Mouse (Mus musculus) layer of hippocampus, adult 18-20 months (tissue): ENCODE results near the gene Lrrc10b. TPM values are rescaled to one million over a fixed set of nuclear protein-coding genes. Genes with fewer than 3 reads are reported as not detected.
A peak's percentile ranks its signal among the peaks of the same experiment; 100 is the strongest.

Experiments
- DNase-seq, 2 experiments: peaks; one replicate each; pipeline ENCODE4 v3.0.0; 2022; ENCODE audit warnings: low spot score in 2 of 2
- long read RNA-seq: library from polyadenylated mRNA; stranded (forward); transcript quantifications from one replicate; pipeline ENCODE4 v2.0.0, GENCODE M21; 2021
- total RNA-seq, 2 experiments: library from RNA; stranded (reverse); gene quantifications; 2 replicates each; pipeline ENCODE4 v1.2.3; 2021

Gene Lrrc10b
- total RNA-seq = 10 to 100 TPM; 70.5 to 77.9 TPM
- long read RNA-seq, transcript Lrrc10b-201 (1 exons, 2,103 nt) = major isoform, 133 of 134 reads
- long read RNA-seq, partial matches to known transcripts = 0 of 134 reads
- long read RNA-seq, other reads (novel, unspliced or antisense) = 1 of 134 reads

DNA sequence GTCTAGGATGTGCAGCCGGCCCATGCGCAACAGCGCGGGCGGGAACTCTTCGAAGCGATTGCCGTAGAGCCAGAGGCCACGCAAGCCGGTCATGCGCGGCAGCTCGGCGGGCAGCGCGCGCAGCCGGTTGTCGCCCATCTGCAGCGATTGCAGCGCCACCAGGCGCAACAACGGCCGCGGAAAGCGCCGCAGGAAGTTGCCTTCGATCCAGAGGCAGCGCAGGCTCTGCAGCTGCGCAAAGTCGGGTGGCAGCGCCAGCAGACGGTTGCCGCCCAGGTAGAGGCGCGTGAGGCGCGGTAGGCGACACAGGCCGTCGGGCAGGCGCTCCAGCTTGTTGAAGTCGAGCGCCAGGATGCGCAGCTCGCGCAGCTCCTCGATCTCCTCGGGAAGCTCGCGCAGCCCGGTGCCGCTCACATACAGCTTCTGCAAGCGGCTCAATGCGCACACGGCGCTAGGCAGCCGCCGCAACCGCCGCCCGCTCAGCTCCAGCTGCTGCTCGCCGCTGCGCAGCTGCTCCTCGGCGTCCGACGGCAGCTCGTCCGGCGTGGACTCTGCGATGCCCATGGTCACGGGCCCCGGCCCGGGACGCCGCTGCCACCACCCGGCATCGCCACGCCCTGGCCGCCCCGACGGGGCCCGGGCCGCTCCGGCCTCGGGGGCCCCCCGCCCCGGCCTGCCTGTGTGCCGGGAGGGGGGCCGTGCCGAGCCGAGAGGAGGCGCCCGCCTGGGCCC is at the start of gene Lrrc10b:
TSS of gene Lrrc10b (minus strand) at position 722 of the 732 bp plus-strand sequence.
- peak; percentile 71 to 82 for DNase-seq

DNA sequence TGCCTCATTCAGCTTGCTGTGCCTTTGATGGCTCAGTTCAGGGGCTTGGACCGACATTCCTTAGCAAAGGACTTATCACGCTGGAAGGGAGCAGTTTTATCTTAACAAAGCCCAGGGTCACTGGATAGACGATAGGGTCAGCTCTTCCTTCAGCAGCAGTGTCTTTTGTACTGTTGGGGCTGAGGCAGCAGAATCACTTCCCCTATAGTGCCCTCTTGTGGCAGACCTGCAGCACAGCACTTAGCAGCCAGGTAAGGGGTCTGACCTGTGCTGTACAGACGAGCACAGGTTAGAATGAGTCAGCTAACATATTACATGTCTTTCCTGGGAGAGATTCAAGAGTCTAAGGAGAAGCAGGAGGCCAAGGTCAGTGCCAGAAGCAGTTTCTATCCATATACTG is 45.3 kb upstream of the Lrrc10b start:
- peak in 1 of 2 experiments; percentile 46 for DNase-seq

DNA sequence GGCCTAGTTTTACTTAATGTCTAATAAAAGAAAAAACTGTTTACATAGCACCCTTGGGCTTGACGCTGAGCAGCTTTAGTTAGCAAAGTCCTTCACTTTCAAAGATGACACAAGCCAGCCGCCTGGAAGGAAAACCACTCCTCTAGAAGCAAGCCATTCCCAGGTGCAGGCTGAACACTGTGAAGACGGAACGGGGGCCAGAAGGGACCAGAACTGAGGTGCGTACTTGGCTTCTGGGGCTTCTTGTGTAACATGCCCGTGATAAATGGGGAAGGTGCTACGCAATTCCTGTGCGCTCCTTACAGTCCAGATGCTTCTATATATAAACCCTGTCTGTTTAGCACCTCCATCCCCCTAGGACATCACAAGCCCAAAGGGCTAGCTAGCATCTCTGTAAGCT is 43.3 kb upstream of the Lrrc10b start:
- no peak for DNase-seq

DNA sequence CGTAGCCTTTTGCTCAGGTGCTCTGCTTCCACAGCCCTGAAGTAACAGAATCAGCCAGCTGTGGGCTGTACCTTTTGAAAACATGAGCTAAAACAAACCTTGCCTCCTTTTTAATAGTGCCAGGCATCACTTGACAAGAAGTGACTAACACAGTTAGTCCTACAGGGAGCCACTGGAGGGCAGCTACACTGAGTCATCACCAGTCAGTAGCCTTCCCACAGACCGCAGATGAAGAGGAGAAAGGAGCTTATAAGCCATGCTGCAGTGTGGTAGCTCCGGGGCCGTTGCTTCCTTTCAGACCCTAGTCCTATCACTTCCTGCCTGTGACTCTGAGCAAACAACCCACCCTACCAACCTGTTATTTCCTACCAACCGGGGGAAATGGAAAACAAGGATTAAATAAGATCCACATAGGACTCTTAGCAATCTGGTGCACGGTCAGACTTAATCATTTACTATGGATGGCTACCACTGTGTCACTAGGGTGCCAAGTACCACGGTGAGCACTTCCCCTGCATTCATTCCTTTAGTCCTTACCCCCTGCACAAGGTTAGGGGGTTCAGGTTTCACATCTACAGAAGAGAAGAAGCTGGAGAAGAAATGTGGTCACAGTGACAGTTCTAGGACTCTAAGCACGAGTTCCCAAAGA is 40.4 kb upstream of the Lrrc10b start:
- no peak for DNase-seq

DNA sequence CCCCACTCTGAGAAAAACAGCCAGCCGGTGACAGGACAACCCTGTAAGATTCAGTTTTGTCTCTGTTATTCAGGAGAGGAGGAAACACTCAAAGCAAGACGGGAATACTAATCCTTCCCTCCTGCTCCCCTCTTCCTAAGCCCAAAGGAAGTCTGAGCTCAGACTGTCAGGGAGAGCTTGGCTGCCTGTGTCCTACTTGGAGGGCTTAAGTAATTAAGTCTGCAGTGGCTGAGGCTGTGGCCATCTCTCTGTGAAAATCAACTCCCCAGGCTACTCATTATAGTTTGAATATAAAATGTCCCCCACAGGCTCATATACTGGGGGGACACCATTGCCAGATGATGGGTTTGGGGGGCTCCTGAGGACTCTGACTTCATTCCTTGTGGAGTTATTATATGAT is 39.7 kb upstream of the Lrrc10b start:
- DNase-seq = no peak

DNA sequence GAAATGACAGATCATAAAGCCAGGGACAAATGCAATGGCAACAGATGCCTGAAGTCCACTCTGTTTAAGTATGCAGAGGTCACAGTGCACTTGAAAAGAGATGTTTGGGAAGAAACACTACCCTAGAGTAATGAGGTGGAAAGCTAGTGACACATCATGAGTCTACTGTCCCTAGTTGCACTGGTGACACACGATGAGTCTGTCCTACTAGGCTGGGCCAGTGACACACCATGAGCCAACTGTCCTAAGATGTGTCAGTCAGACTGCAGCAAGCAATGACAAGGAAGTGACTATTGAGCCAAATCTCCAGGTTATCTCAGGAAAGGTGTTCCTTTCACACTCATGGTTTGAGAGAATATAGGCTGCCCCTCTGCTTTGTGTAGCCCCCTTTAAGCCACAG is 38.4 kb upstream of the Lrrc10b start:
- DNase-seq = no peak

DNA sequence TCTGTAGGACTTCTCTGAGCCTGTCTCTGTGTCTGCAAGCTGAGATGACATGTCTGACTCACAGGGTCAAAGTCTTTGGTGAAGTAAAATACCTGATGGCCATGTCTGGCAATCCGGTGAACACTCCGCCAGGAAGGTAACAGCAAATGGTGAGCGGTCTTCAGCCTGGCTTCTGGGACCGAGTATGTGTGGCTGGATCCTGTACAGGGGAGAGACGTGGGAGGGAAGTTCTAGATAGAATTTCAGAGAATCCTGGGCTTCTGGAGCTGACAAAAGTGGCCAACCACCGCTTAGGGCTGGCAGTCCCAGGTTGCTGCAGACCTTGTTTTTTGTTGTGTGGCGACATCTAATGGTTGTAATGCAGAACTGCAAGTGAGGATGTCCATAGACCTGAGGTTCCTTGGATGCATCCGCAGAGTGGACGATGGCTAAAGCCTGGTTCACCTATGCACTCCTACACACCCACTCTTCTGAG is 29.0 kb upstream of the Lrrc10b start:
- peak; percentile 60 to 83 for DNase-seq

DNA sequence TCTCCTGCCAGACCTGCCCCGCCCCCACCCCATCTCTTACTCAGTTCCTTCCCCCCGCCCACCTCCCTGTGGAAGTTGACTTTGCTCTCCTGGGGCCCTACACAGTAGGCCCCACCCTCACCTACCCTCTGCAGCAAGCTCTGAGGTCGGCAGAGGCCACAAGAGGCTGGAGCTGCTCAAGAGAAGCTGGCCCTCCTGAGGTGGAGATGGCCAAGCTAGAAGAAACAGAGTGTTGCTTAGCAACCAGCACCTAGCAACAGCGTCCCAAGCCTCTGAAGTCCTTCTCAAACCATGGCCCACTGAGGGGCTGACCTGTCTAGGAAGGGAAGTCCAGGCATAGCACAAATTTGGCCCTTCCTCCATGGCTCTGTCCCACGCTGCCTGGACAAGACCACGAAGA is 25.4 kb upstream of the Lrrc10b start, which contains the start of gene Ppp1r32:
TSS of gene Ppp1r32 (minus strand) at position 226 of the 400 bp plus-strand sequence.
- no peak for DNase-seq

DNA sequence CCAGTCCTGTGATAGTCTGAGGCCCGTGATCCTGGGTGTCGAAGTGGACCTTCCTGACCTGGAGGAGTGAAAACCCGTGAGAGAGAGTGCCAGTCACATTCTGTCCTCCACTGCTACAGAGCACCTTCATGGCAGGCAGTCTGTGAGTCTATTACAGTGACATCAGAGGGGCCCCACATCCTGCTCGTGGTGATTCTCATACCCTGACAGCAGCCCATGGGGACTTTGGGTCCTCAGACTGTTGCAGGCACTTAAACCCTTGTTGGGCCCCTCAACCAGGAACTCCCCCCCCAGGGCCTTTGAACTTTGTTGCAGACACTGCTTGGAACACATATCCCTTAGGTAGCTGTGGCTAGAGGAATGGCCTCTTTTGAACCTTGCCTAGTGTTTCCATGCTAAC is 22.3 kb upstream of the Lrrc10b start:
- DNase-seq = no peak

DNA sequence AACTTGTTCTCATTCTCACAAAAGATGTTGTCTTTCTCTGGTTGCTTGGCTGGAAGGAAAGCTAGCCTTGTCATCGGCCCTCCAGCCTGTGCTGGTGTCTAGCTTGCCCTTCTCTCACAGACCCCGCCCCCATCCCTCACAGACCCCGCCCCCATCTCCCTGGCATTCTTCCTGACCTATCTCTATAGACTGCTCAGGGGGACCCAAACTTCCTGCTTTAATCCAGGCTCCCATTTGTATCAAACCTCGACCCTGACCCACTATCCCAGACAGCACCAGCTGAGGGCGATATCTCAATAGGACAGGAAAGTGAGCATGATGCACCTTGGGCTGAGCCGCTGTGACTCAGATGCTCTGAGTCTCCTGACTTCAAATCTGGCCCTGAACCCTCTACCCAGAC is 16.5 kb upstream of the Lrrc10b start:
- DNase-seq = no peak

DNA sequence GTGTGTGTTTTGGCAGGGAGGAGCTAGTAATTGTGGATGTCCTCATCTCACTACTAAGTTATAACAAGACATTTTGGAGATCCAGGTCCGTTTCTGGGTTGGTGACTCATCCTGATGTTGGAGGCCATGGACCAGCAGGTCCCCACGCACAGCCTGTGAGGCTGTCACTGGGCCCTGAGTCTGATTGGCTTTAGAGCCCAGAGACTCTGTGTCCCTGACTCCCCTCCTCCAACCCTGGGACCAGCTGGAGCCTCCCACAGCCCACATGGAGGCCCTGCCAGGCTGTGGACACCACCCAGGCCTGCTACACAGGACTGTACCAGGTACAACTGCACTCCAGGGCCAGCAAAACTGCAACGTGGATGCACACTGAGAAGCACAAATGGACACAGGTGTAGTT is 15.7 kb upstream of the Lrrc10b start:
- DNase-seq = no peak

DNA sequence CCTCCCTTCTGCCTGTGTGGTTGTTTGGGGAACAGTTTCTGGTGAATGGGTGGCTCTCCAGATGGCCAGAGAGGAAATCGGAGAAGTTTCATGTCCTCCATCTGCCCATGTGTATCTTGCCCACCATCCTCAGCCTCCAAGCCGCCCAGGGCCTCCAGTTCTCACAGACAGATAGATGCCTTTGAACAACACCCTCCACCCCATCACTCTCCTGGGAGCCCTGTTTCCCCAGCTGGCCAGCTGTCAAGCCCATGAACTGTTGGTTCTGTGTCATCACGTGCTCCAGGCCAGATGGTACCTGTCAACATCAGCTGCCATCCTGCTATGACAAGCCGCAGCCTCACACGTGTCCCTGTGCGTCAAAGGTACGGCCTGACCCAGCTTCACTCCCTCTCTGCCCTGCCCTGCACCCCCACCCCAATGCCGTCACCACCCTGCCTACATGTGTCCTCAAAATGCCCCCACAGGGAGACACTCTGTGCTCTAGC is 11.9 kb upstream of the Lrrc10b start:
- peak; percentile 56 to 76 for DNase-seq

DNA sequence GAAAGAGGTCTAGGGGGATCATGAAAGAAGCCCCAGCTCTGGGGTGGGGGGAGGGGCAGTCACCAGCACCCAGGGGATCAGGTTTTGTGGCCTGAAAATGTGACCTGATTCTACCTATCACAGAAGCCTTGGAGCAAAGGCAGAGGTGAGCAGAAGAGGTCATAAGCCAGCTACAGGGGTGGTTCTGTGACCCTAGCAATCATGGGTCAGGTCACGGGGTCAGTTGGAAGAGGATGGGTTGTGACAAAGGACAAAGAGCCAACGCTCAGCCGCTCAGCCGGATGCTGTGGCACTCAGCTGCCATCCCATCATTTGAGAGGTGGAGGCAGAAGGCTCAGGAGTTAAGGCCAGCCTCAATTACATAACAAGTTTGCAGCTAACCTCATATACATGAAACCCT is 7.2 kb upstream of the Lrrc10b start:
- DNase-seq = no peak

DNA sequence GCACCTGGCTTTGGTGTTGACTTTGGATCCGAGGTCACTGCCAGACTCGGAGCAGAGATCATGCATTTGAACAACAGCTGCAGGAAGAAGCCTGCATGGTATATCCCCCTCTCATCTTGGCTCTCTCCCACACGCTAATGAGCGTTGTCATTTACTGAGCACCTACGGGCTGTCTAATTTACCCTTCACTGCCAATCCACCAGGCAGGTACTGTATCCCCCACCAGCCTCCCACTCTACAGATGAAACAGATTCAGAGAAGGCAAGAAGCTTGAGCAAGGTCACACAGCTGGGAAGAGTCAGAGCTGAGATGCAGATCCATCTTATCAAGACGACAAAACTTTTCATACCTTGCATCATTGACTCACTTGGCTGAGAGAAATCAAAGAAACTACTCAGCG is 4.3 kb upstream of the Lrrc10b start:
- no peak for DNase-seq

DNA sequence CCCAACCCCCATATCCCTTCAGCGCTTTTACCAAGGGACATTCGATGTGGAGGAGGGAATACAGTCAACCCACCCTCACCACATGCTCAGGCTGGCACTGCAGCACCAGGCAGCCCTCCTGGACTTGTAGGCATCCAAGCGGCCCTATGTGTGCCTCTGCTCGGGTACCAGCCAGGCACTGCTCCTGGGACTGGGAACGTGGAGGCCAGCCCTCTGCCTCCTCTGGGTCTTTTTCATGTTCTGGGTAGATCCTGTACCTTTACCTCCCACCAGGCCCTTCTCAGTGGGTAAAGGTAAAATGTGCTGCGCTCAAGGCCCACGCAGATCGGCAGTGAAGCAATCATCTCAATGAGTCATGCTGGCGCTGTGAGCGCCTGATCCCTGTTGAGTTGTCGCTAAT is 2.6 kb upstream of the Lrrc10b start:
- peak; percentile 66 to 86 for DNase-seq

DNA sequence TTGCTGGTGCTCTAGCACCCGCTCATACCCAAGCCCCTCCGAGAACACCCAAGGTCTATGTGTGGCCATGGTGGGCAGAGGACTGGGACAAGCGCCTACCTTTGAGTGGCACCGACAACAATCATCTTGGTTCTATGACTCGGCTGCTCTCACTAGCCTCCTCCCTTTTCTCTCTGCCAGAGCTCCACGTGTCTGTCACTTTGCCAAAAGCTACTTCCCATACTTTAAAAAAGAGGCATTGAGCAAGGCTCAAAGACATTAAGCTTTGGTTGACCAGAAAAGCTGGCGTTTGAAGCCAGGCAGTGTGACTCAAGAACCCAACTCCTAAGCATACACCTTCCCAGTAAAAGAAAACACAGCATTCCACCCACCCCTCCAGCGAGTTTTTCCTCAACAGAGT is 823 bp upstream of the Lrrc10b start:
- peak in 1 of 2 experiments; percentile 58 for DNase-seq

DNA sequence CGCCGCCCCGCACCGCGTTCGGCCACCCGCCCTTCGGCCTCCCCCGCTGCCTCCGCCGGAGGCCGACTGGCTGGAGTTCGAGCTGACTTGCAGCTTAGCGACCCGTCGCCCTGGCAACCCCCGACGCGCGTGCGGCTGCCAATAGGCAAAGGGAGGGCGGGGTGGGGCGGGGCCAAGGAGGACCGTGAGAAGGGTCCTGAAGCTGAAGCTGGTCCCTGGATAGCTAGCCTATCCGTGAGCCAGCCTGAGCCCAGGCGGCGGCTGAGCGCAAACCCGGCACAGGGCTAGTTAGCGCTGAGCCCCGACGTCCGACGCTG is 169 bp upstream of the Lrrc10b start:
- DNase-seq = peak; percentile 64 to 78

DNA sequence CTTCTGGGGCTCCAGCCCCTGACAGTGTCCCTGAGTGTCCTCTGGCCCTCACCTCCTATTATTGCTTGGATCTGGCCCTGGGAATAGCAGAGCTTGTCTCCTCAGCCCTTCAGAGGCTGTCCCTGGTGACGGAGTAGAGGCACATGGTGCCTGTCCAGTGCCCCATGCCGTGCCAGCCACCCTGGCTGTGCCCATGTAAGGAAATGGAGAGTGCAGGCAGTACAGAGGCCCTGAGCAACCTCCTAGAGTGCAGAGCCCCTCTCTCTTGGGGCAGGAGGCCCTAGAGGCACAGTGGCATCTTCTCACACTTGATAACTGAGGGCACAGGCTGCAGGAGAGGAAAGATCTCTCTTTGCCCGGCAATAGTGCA is 1.9 kb downstream of the Lrrc10b start:
- DNase-seq = no peak

DNA sequence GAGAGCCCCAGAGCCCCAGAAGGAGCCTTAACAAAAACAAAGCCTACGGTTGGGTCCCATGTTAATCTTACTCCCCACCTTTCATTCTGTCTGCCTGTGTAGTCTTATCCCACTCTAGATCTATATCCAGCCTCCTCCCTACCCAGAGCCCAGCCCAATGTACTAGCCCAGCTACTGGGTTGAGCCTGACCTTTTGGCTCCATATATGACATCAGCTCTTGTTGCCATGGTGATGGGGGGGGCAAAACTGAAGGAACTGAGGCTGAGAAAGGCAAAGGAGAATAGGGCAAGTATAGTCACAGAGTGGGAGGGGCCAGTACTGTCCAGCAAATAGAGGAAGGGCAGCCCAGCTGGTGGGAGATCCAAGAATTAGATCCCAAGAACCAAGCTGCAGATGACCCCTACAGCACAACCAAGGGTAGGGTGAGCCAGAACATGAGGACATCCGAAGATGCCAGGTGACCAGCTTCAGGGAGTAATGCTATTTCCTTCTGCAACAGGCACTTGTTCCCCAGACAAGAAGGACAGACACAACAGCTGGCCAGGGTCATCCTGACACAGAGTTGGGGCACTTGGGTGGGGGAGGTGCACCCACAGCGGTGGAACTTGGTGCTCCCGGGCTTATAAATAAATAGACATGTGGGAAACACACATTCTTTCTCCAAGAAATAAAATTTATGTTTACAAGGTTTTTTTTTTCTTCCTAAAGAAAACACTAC is 2.4 kb downstream of the Lrrc10b start:
- DNase-seq = no peak

DNA sequence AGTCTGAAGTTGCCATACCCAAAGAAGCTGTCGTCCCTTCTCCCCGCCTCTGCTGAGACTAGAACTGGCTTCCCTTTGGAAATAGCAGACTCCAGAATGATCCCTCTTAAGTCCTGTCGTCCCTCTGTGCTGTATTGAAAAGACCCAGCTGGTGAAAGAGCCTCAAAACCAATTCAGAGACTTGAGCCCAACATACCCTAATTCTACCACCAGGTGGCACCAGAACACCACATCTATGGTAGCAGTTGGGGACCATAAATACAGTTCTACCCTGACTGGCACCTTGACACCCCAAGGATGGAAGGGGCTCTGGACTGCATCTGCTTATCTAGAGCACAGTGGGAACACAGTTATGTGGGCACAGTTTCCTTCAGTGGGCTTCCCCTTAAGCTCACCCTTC is 7.6 kb downstream of the Lrrc10b start:
- DNase-seq = peak; percentile 80 to 95

DNA sequence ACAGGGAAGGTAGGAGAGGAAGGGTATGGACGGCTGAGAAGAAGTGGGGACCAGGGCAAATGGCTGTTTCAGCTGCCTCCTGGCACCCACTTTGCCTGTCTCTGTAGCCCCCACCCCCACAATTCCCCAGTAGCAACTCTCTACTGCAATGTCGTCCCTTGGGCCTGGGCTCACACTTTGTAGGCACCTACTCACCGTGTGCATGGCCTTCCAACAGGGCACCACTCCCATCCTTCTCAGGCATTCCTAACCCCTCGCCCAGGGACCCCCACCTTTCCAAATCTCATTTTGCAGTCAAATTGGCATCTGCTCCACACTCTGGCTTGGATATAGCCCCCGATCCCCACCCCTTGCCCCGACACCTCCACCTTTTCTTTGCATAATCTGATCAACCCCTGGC is 8.1 kb downstream of the Lrrc10b start:
- DNase-seq = no peak

DNA sequence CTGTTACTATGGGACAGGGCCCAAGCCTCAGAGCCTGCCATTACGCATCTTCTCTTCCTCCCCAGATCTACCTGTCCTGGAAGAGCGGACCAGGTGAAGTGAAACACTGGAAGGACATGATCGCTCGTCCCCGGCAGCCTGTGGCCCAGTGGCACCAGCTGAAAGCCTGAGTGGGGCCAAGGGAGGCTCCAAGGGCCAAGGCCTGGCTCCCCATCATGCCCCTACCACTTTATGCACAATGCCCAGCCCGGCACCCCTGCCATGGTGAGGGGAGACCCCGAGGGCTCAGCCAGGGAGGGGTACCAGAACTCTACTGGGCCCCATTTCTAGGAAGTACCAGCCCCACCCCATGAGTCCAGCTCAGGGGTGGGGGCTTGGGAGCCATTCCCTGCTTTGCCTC is 9.0 kb downstream of the Lrrc10b start:
- no peak for DNase-seq
